Mouse (Mus musculus) erythroblast, embryonic 14.5 days (primary cell): ENCODE results near the gene Trappc10.

Source experiments
- GATA1 ChIP-seq: IDR thresholded peaks from 2 replicates; pipeline ENCODE4 v1.6.1; 2012; ENCODE audit warnings: low read length, inconsistent platforms, mixed read lengths
- TAL1 ChIP-seq: IDR thresholded peaks from 3 replicates; pipeline ENCODE4 v1.6.1; 2012; ENCODE audit warnings: low read length, inconsistent platforms, mixed read lengths

GRCm38 (mm10) chr10:78260916-78261650 is 16.6 kb upstream of the Trappc10 start:
- TF ChIP-seq TAL1 (no peak), GATA1 (no peak)
